ENCODE assay signal across 8 mouse cellular contexts in the genomic region with DNA sequence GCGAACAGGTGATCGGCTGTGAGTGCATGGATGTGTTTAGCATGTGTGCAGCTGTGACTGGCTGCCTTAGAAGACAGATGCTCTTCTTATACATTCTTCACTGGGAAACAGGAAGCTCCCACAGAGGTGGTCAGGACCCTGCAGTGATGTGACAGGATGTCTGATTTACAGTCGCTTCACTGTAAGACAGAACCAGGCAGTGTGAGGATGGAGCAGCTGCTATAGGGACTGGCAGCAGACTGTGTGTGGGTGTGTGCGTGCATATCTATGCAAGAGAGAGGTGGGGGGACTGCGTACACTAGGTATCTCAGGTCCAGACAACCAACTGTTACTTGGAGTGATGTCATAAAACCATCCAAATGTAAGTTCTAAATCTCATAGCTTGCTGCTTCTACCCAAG.
A peak's percentile ranks its signal among the peaks of the same experiment; 100 is the strongest.
DNase-seq lines count a peak whose midpoint lies in the region; ATAC-seq lines count a peak whose summit lies in the region.

No protein-coding gene starts in this region.

- H3K9me3 ChIP-seq in stomach, embryonic 15.5 days: no peaks in the 10 kb centered on the region

- DNase-seq in frontal cortex, postnatal 25 days (ENCODE audit: low spot score in 2 of 2): no peak
- DNase-seq in right cerebral cortex, adult 2 months (ENCODE audit: low spot score in 2 of 2): peak; percentile 57 to 72
- DNase-seq in right cerebral cortex, postnatal 4 days: no peak
- peak; percentile 58 to 66 for DNase-seq in left cerebral cortex, postnatal 14 days (ENCODE audit: low spot score in 2 of 2)
- no peak for DNase-seq in adipocyte (ENCODE audit: low spot score)
- DNase-seq in lung, postnatal 25 days (ENCODE audit: low spot score): no peak

- no peak overlapping the region for H3K9ac ChIP-seq in stomach, embryonic 15.5 days

- 73% methylated on average over 5 of the region's 5 CpGs for WGBS in stomach, embryonic 15.5 days

- no peak overlapping the region for H3K4me2 ChIP-seq in stomach, embryonic 15.5 days

- H3K27me3 ChIP-seq in stomach, embryonic 15.5 days (replicated peaks): no peaks in the 10 kb centered on the region

- intact Hi-C loops in left cerebral cortex, postnatal 14 days (cut with DNase I): loop anchor here (2.0 to 10.0 kb wide), 7 partner anchors 24 to 590 kb away; partner anchors contain the start of genes Rasl11b and Usp46

- peak; percentile 81 for ATAC-seq in frontal cortex, adult (ENCODE audit: low TSS enrichment)
- no peak for ATAC-seq in stomach, embryonic 15.5 days (ENCODE audit: insufficient read depth, low FRiP score, low read depth)

- no peak overlapping the region for H3K4me3 ChIP-seq in stomach, embryonic 15.5 days (replicated peaks)

- H3K4me1 ChIP-seq in stomach, embryonic 15.5 days: peaks cover 12% of the 10 kb centered on the region; the same call in 1 of the 2 replicates

- H3K27ac ChIP-seq in stomach, embryonic 15.5 days: peak overlapping the region; percentile 10; the same call in 1 of the 2 replicates

- H3K36me3 ChIP-seq in stomach, embryonic 15.5 days: no peaks in the 10 kb centered on the region

Comparison
In these comparisons a context has a peak if more than half of its experiments do, and no peak if none do; other contexts are left out.
1. DNase-seq: peak in right cerebral cortex, adult 2 months (2 of 2) and left cerebral cortex, postnatal 14 days (2 of 2); none in frontal cortex, postnatal 25 days (0 of 2), right cerebral cortex, postnatal 4 days (single experiment), adipocyte (single experiment) and lung, postnatal 25 days (single experiment).